Mouse (Mus musculus) E14TG2a.4 (cell line): ENCODE measurements at regions not wholly inside any gene's neighbourhood (a gene's known extent, or its start where the extent isn't known, plus 50 kb on each side); places are given as distances from the start of the nearest gene placed in this dataset.

Experiments
- H3K27me3 ChIP-seq: 2 replicates; pipeline ENCODE4 v1.6.1; 2014; ENCODE audit warnings: low read length, control low read depth; ENCODE audit not compliant: insufficient read depth
- H3K36me3 ChIP-seq: 2 replicates; pipeline ENCODE4 v1.6.1; 2014; ENCODE audit warnings: low read length, control low read depth; ENCODE audit not compliant: insufficient read depth
- H3K4me1 ChIP-seq: replicated peaks from 2 replicates; pipeline ENCODE4 v1.6.1; 2014; ENCODE audit warnings: low read depth, low read length, control low read depth
- H3K4me3 ChIP-seq: replicated peaks from 2 replicates; pipeline ENCODE4 v1.5.1; 2014; ENCODE audit warnings: mild to moderate bottlenecking, low read length
- H3K9me3 ChIP-seq: 2 replicates; pipeline ENCODE4 v1.6.1; 2014; ENCODE audit warnings: low read length, control low read depth
- CTCF ChIP-seq: conservative IDR thresholded peaks from 2 replicates; pipeline ENCODE4 v1.5.1; 2014; ENCODE audit warnings: low read length
- NANOG ChIP-seq: IDR thresholded peaks from 2 replicates; pipeline ENCODE4 v1.6.1; 2014; ENCODE audit warnings: borderline replicate concordance, low read length, mixed read lengths
- POU5F1 ChIP-seq: IDR thresholded peaks from 2 replicates; pipeline ENCODE4 v1.6.1; 2014; ENCODE audit warnings: low read length, borderline replicate concordance

- H3K9me3 ChIP-seq, result no peaks in the 10 kb centered on the region
- no peak overlapping the region for H3K4me3 ChIP-seq
- no peaks in the 10 kb centered on the region for H3K36me3 ChIP-seq
- H3K27me3 ChIP-seq, result no peaks in the 10 kb centered on the region
- TF ChIP-seq NANOG (no peak), CTCF (no peak), POU5F1 (no peak)
- H3K4me1 ChIP-seq, result no peaks in the 10 kb centered on the region
Measured at GRCm38 (mm10) chr14:102048485-102048884, 318.7 kb downstream of the Lmo7 start.

DNA sequence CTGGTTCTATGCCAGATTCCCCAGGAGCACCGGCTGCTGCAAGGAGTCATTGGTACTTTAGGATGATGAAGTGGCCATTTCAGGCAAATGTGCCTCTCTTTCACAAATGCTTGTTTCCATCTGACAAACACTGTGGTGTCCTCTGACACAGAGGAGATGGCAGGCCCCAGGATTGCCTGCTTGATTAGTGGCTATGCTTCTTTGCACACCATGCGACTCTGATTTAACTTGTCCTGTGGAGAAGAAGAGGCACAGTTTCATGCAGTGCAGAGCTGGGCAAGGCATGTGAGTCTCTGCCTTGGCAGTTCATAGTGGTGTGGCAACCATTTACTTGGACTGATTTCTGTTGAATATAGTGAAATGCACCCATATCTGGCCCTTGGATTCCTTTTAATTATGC lies 308.4 kb downstream of the Lmo7 start:
- Histone ChIP-seq H3K4me3 (no peak overlapping the region), H3K4me1 (no peaks in the 10 kb centered on the region), H3K9me3 (no peaks in the 10 kb centered on the region), H3K27me3 (no peaks in the 10 kb centered on the region), H3K36me3 (no peaks in the 10 kb centered on the region)
- TF ChIP-seq NANOG (no peak), CTCF (no peak), POU5F1 (no peak)

DNA sequence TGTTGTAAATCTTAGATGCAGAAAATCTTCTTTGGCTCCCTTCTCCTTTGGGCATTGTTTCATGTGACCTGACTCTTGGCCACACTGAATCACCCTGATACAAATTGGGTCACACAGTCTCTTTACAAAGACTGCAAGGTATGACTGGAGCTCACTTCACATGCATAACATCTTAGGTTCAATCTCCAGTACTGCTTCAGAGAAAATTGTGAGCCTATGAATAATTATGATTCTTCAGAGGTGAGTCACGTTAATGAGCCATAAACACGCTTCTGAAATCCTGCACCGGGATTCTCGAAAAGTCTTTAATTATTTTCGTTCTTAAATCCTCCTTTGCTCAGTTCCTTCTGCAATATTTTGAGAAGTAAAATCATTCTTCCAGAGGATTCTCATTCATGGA lies 307.7 kb downstream of the Lmo7 start:
- Histone ChIP-seq H3K27me3 (no peaks in the 10 kb centered on the region), H3K4me1 (no peaks in the 10 kb centered on the region), H3K4me3 (no peak overlapping the region), H3K36me3 (no peaks in the 10 kb centered on the region), H3K9me3 (no peaks in the 10 kb centered on the region)
- no peak for TF ChIP-seq POU5F1
- TF ChIP-seq CTCF, result no peak
- no peak for TF ChIP-seq NANOG

DNA sequence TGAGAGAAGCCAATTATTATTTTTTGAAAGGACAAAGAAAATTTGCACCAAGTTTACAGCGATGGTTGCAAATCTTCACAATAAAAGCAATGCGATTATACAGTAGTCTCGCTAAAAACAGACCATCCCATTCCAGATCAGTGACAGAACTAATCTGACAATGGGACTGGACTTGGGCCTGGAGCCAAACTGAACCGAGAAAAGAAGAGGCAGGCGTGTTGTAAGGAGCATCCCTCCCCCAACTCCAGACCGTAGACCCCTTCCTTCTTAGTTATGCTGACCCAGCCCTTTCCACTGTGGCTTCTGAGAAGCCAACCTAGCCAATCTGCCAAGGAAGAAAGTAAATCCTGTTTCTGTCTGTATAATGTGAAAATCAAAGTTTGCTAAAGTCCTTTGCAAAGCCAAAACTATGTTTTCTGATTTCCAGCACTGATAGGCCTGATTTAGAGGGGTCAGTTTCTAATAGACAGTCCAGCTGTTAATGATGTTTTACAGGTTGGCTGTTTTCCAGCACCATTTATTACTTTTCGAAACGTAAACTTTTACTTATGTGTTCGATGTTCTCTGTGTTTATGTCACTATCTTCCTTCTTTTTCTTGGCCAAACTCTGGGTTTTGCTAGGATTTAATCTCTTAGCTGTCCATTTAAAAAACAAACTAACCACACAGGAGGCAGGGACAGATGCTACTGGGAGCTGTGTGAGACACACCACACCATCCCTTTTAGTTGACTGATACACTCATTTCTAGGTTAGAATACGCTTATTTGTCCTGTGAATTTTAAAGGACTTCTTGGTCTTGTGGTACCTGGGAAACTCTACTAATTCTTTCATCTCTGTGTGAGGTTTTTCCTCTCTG lies 301.5 kb downstream of the Lmo7 start:
- Histone ChIP-seq H3K4me1 (no peaks in the 10 kb centered on the region), H3K9me3 (no peaks in the 10 kb centered on the region), H3K4me3 (no peak overlapping the region), H3K27me3 (no peaks in the 10 kb centered on the region), H3K36me3 (no peaks in the 10 kb centered on the region)
- TF ChIP-seq POU5F1, result no peak
- no peak for TF ChIP-seq CTCF
- no peak for TF ChIP-seq NANOG

DNA sequence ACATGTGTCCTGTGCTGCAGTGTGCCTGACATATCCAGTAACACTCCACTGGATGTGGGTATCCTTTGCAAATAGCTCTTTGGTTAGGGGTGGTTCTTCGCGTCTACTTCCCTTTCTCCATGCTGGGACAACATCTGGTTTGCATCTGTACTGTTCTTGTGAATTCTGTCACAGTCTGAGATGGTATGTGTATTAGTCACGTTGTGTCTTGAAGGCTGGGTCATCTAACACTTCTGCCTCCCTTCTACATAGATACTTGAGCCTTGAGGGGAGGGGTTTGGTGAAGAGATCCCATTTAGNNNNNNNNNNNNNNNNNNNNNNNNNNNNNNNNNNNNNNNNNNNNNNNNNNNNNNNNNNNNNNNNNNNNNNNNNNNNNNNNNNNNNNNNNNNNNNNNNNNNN lies 294.9 kb downstream of the Lmo7 start:
- H3K4me3 ChIP-seq, result no peak overlapping the region
- H3K4me1 ChIP-seq, result no peaks in the 10 kb centered on the region
- TF ChIP-seq POU5F1, result no peak
- no peak for TF ChIP-seq CTCF
- no peak for TF ChIP-seq NANOG
- no peaks in the 10 kb centered on the region for H3K36me3 ChIP-seq
- H3K9me3 ChIP-seq, result peaks cover 11% of the 10 kb centered on the region
- H3K27me3 ChIP-seq, result no peaks in the 10 kb centered on the region

GRCm38 (mm10) chr14:102020161-102020605 lies 290.4 kb downstream of the Lmo7 start:
- Histone ChIP-seq H3K27me3 (no peaks in the 10 kb centered on the region), H3K36me3 (no peaks in the 10 kb centered on the region), H3K4me3 (no peak overlapping the region), H3K9me3 (peaks cover 6% of the 10 kb centered on the region), H3K4me1 (no peaks in the 10 kb centered on the region)
- TF ChIP-seq NANOG, result no peak
- no peak for TF ChIP-seq CTCF
- TF ChIP-seq POU5F1, result no peak

DNA sequence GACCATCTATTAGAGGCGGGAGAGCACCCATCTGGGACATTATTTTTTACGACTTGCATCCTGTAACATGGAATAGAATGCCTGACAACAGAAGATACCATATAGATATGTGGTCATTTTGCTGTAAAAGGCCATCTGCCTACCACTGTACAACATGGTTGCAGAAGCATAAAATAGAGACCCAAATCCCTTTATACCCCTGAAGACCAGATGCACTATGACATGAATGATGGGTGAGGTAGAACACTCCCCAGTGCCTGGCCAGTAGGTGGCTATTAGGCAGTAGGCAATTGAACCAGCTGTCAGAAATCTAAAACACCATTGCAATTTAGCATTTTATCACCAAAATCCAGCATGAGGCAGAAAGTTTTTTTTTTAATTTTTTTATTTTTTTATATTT lies 289.6 kb downstream of the Lmo7 start:
- no peak for TF ChIP-seq CTCF
- H3K27me3 ChIP-seq, result no peaks in the 10 kb centered on the region
- H3K4me1 ChIP-seq, result no peaks in the 10 kb centered on the region
- no peaks in the 10 kb centered on the region for H3K9me3 ChIP-seq
- H3K36me3 ChIP-seq, result no peaks in the 10 kb centered on the region
- H3K4me3 ChIP-seq, result no peak overlapping the region

DNA sequence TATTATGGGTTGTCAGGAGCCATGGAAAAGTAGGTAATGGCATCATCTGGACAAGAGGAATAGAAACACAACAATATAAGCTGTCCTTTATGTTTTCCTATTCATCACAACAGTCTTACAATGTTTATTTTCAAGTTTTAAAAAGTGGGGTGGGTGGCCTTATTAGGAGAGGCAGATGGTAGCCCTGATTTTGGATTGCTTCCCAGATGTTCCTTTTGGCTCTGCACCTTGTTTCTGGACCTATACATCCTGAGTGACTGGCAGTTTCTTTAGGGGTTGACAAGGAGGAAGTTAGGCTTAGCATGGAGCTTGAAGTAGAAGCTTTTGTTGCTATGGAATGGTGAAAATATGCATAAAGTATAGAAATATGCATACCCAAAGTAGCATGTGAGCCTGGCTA lies 286.8 kb downstream of the Lmo7 start:
- Histone ChIP-seq H3K36me3 (no peaks in the 10 kb centered on the region), H3K27me3 (no peaks in the 10 kb centered on the region), H3K9me3 (no peaks in the 10 kb centered on the region), H3K4me3 (no peak overlapping the region), H3K4me1 (no peaks in the 10 kb centered on the region)
- TF ChIP-seq CTCF (no peak), POU5F1 (no peak), NANOG (no peak)

DNA sequence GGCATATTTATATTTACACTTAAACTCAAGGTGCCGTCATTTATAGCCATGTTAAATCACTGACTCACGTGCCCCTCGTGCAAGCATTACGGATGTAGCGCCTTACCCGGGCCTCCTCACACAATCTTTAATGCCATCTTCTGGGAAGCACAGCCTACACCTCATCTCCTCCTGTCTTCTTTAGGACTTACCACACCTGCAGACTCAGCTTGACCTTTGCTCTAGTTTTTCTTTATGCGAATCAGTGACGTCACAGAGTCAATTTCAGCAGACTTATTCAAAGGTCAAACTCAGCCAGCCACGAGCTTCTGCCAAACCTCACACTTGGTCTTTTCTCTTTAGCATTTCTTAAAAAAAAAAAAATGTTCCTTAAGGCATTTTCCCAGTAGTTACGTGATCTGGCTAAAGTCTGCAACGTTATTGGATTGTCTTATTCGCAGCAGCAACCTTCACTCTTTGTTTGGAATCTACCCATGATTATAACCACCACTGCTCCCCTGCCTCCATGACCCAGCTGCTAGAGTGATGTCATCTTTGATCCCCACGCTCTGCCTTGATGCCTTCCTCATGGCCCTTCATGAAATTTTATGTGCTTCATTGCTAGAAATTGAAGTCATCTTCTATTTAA lies 285.3 kb downstream of the Lmo7 start:
- Histone ChIP-seq H3K4me3 (no peak overlapping the region), H3K9me3 (no peaks in the 10 kb centered on the region)
- no peak for TF ChIP-seq CTCF
- no peak for TF ChIP-seq POU5F1
- no peak for TF ChIP-seq NANOG

More for the DNA sequence above, 285.3 kb downstream of the Lmo7 start:
- Histone ChIP-seq H3K27me3 (no peaks in the 10 kb centered on the region), H3K4me1 (no peaks in the 10 kb centered on the region), H3K36me3 (no peaks in the 10 kb centered on the region)
